Mouse (Mus musculus): ENCODE results near the gene Myl6.

The Myl6 gene

DNA sequence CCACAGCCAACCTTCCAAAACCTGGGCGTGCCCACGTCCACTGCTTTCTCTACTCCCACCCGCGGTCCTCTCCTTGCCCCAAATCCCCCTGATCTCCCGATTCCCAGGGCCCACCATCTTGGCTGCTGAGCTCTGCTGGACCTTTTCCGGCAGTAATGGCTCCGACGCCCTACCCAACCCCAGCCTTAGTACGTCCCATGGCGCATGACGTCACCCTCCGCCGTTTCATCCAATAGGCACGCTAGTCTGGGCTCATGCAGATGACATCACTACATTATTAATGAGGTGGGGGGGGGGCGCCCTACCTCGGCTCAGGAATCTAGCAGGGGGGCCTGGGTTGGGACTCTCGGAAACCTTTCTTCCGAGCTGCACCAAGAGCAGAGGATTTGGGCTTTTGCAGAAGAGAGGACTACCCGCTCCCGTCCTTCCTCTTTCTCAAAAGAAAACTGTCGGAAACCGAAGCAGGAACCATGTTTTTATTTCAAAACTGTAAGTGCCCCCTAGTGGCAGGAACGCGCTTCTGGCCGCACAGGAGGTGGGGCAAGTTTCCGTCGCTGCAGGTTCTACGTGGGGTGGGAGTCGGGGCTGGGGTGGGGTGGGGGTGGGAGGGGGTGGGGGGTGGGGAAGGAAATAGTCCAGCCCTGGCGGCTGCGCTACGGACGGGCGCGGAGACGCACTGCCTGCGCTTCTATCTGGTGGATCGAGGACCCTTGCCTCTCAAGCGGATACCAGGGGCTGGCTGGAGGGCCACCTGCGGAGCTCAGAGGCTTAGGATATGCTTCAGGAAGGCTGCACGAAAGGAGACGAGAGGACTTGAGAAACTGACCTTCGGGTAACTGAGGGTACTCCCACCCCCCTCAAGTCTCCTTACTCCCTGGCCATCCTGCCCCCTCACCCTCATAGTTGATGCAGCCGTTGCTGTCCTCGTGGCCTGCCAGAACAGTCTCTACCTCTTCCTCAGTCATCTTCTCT is at the start of gene Myl6:
Myl6 (minus strand) TSS at position 451 of the 972 bp plus-strand sequence.
- peak; percentile 100 for DNase-seq (ENCODE audit: low read depth, low spot score)

GRCm38 (mm10) chr10:128543100-128543499 is 49.2 kb upstream of the Myl6 start:
- peak; percentile 44 for DNase-seq (ENCODE audit: low read depth, low spot score)

DNA sequence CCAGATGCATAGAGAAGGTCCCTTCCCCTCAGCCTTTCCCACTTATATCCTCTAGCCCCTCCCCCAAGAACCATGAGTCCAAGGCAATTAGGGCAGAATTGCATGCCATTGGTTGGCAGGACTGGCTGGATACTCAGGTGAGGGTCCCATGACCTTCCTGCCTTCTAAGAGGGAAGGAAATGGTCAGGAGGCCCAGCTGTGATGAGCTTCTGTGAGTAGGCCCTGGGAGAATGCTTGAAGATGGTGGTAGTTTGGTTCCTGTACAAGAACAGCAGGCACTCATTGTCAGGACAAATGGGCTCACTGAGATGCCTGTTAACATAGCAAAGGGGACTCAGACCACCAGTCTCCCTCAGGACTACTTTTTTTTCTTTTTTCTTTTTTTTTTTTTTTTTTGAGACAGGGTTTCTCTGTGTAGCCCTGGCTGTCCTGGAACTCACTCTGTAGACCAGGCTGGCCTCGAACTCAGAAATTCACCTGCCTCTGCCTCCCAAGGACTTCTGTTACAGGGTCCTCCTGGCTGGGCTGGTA is 44.5 kb upstream of the Myl6 start:
- DNase-seq (ENCODE audit: low read depth, low spot score): no peak

DNA sequence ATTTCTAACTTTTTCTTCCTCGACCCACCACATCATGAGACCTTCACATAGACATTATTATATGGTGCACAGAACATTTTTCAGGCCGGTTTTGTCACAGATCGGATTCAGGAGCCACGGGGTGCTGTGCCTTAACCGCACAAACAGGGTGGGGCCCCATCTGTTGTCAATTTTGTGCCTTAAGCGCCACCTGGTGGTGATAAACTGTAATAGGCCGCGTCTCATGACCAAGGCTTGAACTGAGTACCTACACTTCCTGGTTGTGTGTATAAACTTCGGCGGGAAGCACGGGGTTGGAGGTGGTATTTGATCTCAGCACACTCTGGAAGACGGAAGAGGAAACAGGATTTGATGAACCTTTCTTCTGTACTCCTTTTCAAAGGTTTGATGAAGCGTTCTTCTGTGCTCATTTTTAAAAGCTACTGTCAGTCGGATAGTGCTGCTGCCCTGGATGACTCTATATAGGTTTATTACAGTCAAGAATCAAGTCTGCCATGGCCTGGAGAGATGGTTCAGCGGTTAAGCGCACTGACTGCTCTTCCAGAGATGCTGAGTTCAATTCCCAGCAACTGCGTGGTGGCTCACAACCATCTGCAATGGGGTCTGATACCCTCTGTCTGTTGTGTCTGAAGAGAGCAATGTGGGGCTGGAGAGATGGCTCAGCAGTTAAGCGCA is 42.5 kb upstream of the Myl6 start:
- peak; percentile 93 for DNase-seq (ENCODE audit: low read depth, low spot score)

DNA sequence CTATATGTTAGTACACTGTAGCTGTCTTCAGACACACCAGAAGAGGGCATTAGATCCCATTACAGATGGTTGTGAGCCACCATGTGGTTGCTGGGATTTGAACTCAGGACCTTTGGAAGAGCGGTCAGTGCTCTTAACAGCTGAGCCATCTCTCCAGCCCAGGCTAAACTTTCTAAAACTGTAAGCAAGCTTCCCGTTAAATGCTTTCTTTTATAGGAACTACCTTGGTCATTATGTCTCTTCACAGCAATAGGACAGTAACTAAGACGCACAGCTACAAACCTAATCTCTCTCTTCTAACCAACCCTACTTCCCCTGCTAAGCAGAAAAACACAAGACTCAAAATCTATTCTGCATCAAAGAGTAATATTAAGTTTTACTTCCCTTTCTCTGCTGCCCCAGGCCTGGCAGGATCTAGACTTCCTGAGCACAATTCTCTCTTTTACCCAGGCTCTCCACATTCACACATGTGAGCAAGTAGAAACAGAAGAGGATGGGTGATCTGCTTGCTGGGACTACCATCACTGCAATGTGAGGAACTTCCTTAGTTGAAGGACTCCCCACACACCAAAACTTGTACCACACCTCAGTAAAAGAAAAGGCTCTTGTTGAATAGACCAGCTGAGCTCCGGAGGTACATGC is 41.8 kb upstream of the Myl6 start:
- peak; percentile 17 for DNase-seq (ENCODE audit: low read depth, low spot score)

DNA sequence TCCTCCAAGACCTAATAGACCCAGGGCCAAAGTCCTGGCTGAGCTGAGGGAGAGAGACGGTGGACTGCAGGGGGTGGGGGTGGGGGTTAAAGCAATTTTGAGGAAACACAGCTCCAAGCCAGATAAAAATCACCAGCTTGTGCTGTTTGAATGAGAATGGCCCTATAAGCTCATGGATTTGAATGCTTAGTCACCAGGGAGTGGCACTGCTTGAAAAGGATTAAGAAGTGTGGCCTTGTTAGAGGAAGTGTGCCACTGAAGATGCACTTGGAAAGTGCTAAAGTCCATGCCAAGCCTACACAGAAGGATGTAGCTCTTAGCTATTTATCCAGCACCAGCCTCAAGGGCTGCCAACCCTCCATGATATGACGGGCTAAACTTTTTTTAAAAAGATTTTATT is 41.3 kb upstream of the Myl6 start:
- no peak for DNase-seq (ENCODE audit: low read depth, low spot score)

DNA sequence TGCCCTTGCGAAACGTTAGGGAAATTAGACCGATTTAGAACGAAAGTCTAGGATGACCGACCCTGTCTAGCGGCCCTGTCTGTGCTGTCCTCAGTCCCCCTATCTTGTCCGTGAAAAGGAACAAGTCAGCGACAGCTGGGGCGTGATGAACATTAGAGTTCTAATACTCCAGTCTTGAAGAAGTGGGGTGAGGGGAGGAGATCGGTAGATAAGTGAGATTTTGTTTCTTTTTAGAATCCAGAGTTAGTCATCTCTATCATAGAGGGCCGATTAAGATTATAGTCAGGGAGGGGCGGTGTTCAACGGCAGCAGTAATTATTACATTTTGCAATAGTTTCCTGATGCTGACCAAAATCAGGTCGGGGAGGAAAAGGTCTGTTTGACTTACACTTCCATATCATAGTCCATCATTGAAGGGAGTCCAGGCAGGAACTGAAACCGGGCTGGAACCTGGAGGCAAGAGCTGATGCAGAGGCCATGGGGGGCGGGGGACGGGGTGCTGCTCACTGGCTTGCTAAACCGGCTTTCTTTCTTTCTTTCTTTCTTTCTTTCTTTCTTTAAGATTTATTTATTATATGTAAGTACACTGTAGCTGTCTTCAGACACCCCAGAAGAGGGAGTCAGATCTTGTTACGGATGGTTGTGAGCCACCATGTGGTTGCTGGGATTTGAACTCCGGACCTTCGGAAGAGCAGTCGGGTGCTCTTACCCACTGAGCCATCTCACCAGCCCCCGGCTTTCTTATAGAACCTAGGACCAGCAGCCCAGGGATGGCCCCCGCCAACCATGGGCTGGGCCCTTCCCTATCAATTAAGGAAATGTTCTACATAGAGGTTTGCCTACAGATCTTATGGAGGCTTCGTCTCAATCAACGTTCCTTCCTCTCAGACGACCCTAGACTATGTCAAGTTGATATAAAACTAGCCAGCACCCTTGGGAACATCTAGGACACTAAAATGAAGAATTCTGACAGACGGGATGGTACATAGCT is 32.7 kb upstream of the Myl6 start:
- DNase-seq (ENCODE audit: low read depth, low spot score): no peak

DNA sequence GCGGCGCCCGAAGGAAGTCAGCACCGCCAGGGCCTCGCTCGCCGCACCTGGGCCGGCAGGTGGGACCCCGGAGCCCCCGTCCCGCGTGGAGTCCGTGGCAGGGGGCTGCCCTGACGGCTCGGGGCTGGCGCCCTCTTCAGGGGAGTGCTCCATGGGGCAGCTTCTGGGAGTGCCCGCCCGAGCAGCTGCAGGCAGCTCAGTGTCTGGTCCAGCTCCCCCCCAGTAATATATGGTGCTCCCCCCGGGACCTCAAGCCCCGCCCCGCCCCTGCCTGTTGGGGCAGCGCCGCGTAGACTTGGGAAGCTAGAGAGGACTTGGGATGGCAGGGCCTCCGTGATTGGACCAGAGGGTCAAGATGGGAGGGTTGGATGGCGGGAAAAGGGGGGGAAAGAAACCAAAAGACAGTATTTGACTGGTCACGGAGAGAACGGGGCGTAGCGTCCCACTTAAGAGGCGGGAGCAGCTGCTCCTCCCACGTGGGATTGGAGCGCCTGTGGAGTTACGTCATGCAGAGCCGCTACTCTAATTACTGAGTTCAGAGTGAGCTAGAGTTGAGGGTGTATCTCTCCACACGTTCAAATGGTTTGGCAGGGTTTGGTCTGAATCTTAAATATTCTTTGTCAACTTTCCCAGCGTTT is 31.8 kb upstream of the Myl6 start, which contains the start of gene Esyt1:
Esyt1 (minus strand) TSS at position 201 of the 638 bp plus-strand sequence.
- peak; percentile 100 for DNase-seq (ENCODE audit: low read depth, low spot score)

- peak; percentile 71 for DNase-seq (ENCODE audit: low read depth, low spot score)
Observed at GRCm38 (mm10) chr10:128524732-128525662, 31.1 kb upstream of the Myl6 start.

GRCm38 (mm10) chr10:128524111-128524731 is 30.3 kb upstream of the Myl6 start:
- DNase-seq (ENCODE audit: low read depth, low spot score): no peak

DNA sequence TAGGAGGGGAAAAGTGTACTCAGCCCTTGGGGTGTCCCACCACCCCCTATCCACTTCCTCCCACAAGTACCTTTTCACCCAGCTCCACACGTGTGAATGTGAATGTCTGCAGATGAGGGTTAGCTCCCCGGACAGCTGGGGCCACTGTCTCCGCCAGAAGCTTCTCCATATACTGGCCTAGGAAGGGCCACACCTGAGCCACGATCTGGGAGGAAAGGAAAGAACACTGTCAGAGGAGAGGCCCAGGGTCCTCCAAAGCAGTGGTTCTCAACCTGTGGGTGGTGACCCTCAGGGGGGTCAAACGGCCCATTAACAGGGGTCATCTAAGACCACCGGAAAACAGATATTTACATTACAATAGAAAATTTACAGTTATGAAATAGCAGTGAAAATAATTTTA is 28.4 kb upstream of the Myl6 start:
- DNase-seq (ENCODE audit: low read depth, low spot score): no peak

- no peak for DNase-seq (ENCODE audit: low read depth, low spot score)
Observed at GRCm38 (mm10) chr10:128520591-128520990, 26.6 kb upstream of the Myl6 start.

GRCm38 (mm10) chr10:128518833-128519232 is 24.9 kb upstream of the Myl6 start:
- peak; percentile 72 for DNase-seq (ENCODE audit: low read depth, low spot score)

DNA sequence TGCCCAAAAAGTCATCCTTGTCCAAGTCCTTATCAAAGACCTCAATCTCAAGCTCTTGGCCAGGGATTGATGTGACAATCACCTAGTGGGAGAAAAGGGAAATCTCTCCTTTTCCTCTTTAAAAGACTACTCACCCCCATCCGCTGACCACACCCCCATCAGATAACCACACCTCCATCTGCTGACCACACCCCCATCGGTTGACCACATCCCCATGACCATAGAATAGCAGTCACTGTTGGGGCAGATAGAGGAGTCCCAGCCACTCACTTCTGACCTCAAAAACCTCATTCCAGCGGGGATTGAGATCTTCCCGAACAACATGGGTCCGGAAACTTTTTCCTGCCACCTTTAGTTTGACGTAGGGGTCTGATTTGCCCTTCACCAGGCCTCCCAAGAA is 22.7 kb upstream of the Myl6 start:
- DNase-seq (ENCODE audit: low read depth, low spot score): no peak

DNA sequence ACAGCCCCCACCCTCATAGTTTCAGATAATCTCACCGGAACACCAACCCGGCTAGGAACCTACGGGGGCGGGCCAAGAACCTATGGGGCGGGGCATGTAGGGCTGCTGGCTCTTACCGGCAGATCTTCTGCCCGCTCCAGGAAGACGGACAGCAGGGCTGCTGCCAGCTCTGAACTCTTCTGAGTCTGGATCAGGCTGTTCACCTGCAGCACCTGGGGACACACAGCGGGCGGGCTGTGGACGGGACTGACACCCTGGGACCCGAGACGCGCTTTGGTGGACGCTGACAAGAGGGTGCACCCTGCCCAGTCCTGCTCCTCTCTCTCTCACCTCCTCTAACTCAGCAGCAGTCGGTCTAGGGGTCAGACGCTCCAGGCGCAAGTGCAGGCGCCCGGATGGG is 22.1 kb upstream of the Myl6 start:
- DNase-seq (ENCODE audit: low read depth, low spot score): no peak

DNA sequence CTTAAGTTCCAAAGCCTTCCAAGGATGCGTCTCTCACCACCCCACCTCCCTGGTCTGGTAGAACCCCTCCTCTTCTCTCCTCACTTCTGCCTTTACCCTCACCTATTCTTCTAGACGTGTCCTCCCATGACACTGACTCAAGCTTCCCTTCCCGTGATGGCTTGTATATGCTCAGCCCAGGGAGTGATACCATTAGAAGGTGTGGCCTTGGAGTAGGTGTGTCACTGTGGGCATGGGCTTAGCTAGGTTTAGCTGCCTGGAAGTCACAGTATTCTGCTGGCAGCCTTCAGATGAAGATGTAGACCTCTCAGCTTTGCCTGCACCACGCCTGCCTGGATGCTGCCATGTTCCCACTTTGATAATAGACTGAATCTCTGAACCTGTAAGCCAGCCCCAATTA is 21.1 kb upstream of the Myl6 start:
- DNase-seq (ENCODE audit: low read depth, low spot score): no peak

DNA sequence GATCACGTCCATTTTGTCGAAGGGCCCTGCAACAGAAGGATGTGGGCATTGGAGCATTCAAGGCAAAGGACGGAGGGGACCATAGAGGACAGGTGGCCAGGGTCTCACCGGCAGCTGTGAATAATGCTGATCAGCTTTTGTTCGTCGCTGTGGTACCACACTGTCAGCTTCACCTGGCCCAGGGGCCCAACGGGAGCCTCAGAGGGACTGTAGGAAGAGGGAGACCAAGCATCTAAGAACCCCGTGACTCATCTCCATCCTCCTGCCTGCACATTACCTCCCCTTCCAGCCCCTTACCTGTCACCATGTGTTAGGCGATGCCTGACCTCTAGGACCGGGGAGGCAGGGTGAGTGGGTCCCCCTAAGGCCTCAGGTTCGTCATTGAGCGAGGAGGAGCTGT is 17.8 kb upstream of the Myl6 start:
- no peak for DNase-seq (ENCODE audit: low read depth, low spot score)

- DNase-seq (ENCODE audit: low read depth, low spot score): no peak
Observed at GRCm38 (mm10) chr10:128511189-128511588, 17.2 kb upstream of the Myl6 start.

- no peak for DNase-seq (ENCODE audit: low read depth, low spot score)
Observed at GRCm38 (mm10) chr10:128510301-128510700, 16.4 kb upstream of the Myl6 start.
